Mouse (Mus musculus) liver, adult 2 months (tissue): Measurements from ENCODE around the gene Rpa3.

Experiments used
- CTCF ChIP-seq: fragments of 200-500 bp; IDR thresholded peaks from 2 replicates; pipeline ENCODE4 v1.5.1; 2011; ENCODE audit warnings: low read depth, low read length, control low read depth
- POLR2A ChIP-seq: fragments of 200-500 bp; IDR thresholded peaks from 2 replicates; pipeline ENCODE4 v1.6.1; 2011; ENCODE audit warnings: low read length, control low read depth; ENCODE audit not compliant: insufficient read depth; ENCODE audit errors: extremely low read depth

DNA sequence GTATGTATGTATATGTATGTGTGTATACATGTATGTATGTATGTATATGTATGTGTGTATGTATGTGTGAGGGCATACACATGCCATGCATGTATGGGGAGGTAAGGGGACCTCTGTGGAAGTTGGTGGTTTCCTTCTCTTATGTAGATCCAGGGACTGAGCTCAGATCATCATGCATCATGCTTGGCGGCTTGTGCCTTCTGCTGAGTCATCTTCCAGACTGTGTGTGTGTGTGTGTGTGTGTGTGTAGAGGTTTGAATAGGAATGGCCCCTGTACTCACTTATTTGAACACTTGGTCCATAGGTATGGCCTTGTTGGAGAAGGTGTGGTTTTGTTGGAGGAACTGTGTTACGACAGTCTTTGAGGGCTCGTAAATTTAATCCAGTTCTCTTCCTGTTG lies 27.2 kb upstream of the Rpa3 start:
- TF ChIP-seq CTCF (no peak), POLR2A (no peak)
